Mouse (Mus musculus) kidney, embryonic 14.5 days (tissue): Measurements from ENCODE around the gene Sfpq. TPM values are rescaled to one million over a fixed set of nuclear protein-coding genes. Genes with fewer than 3 reads are reported as not detected.

Experiments
- ATAC-seq: fragments of 200-750 bp; cut with Nextera tagmentation; 2 replicates; pipeline ENCODE4 v1.8.0; 2017; ENCODE audit warnings: moderate number of reproducible peaks, mild to moderate bottlenecking, moderate TSS enrichment, moderate library complexity; ENCODE audit not compliant: low FRiP score, low TSS enrichment
- H3K27ac ChIP-seq: fragments of 300-500 bp; sonication (generic); 2 replicates; pipeline ENCODE4 v1.5.1; 2014; ENCODE audit warnings: low read depth, mild to moderate bottlenecking, low read length, moderate library complexity, mixed read lengths
- H3K27me3 ChIP-seq: fragments of 300-500 bp; sonication (generic); 2 replicates; pipeline ENCODE4 v1.6.1; 2014; ENCODE audit warnings: mild to moderate bottlenecking, low read length; ENCODE audit not compliant: control insufficient read depth, insufficient read depth
- H3K36me3 ChIP-seq: fragments of 300-500 bp; sonication (generic); 2 replicates; pipeline ENCODE4 v1.6.1; 2014; ENCODE audit warnings: low read length, mixed read lengths; ENCODE audit not compliant: control insufficient read depth, insufficient read depth
- H3K4me1 ChIP-seq: fragments of 300-500 bp; sonication (generic); 2 replicates; pipeline ENCODE4 v1.6.1; 2014; ENCODE audit warnings: low read length, mixed read lengths; ENCODE audit not compliant: control insufficient read depth, insufficient read depth
- H3K4me2 ChIP-seq: fragments of 300-500 bp; sonication (generic); replicated peaks from 2 replicates; pipeline ENCODE4 v1.6.1; 2014; ENCODE audit warnings: low read depth, mild to moderate bottlenecking, low read length
- H3K4me3 ChIP-seq: fragments of 300-500 bp; sonication (generic); 2 replicates; pipeline ENCODE4 v1.5.1; 2014; ENCODE audit warnings: mild to moderate bottlenecking, low read length
- H3K9ac ChIP-seq: fragments of 300-500 bp; sonication (generic); 2 replicates; pipeline ENCODE4 v1.6.1; 2014; ENCODE audit warnings: low read depth, mild to moderate bottlenecking, low read length, moderate library complexity
- H3K9me3 ChIP-seq: fragments of 300-500 bp; sonication (generic); 2 replicates; pipeline ENCODE4 v1.6.1; 2016; ENCODE audit warnings: low read length; ENCODE audit not compliant: control insufficient read depth
- WGBS: fragments of 180-500 bp; shearing (Covaris S2); extraction: QIAGEN DNeasy Blood & Tissue Kit; methylation state at CpG from one replicate; pipeline ENCODE4 v1.1.7; 2014; 5-methylcytosine and 5-hydroxymethylcytosine counted together
- polyA plus RNA-seq: library from polyadenylated mRNA; unstranded; fragments of >200 nt; fragmentation: Nextera tagmentation; extraction: Ambion mirVana; gene quantifications from 2 replicates; pipeline ENCODE4 v1.2.1, GENCODE M21; 2014

Gene Sfpq
- polyA plus RNA-seq, 1 experiment from 2014 or later = 152 TPM

- Histone ChIP-seq H3K4me1 (peaks cover 16% of the 10 kb centered on the region), H3K27ac (no peak overlapping the region), H3K27me3 (no peaks in the 10 kb centered on the region), H3K4me2 (peak overlapping the region; percentile 63), H3K9ac (peak overlapping the region; percentile 100), H3K36me3 (peaks cover 54% of the 10 kb centered on the region), H3K9me3 (no peaks in the 10 kb centered on the region), H3K4me3 (peak overlapping the region; percentile 100)
- no peak for ATAC-seq
- 2% methylated on average over 9 of the region's 9 CpGs for WGBS
Observed at GRCm38 (mm10) chr4:127023201-127023600, 2.1 kb downstream of the Sfpq start.

- Histone ChIP-seq H3K36me3 (peaks cover 63% of the 10 kb centered on the region), H3K9ac (peak overlapping the region; percentile 100; the same call in 1 of the 2 replicates), H3K27ac (no peak overlapping the region), H3K4me3 (peak overlapping the region; percentile 100), H3K9me3 (no peaks in the 10 kb centered on the region), H3K27me3 (no peaks in the 10 kb centered on the region), H3K4me2 (peak overlapping the region; percentile 63), H3K4me1 (peaks cover 16% of the 10 kb centered on the region)
- no peak for ATAC-seq
- WGBS = 33% methylated on average over 1 of the region's 1 CpGs
Observed at GRCm38 (mm10) chr4:127024240-127024639, 3.1 kb downstream of the Sfpq start.

- H3K4me3 ChIP-seq = no peak overlapping the region
- ATAC-seq = no peak
- H3K9me3 ChIP-seq = no peaks in the 10 kb centered on the region
- H3K4me1 ChIP-seq = peaks cover 16% of the 10 kb centered on the region
- no peaks in the 10 kb centered on the region for H3K27me3 ChIP-seq
- no peak overlapping the region for H3K27ac ChIP-seq
- H3K36me3 ChIP-seq = peaks cover 89% of the 10 kb centered on the region
- H3K9ac ChIP-seq = no peak overlapping the region
- H3K4me2 ChIP-seq = no peak overlapping the region
- 82% methylated on average over 4 of the region's 4 CpGs for WGBS
Observed at GRCm38 (mm10) chr4:127026826-127027225, 5.7 kb downstream of the Sfpq start.

- ATAC-seq = no peak
- H3K4me1 ChIP-seq = peaks cover 16% of the 10 kb centered on the region
- no peaks in the 10 kb centered on the region for H3K27me3 ChIP-seq
- H3K9me3 ChIP-seq = no peaks in the 10 kb centered on the region
- WGBS = 77% methylated on average over 4 of the region's 4 CpGs
- H3K27ac ChIP-seq = no peak overlapping the region
- no peak overlapping the region for H3K4me3 ChIP-seq
- peaks cover 95% of the 10 kb centered on the region for H3K36me3 ChIP-seq
- H3K9ac ChIP-seq = no peak overlapping the region
- no peak overlapping the region for H3K4me2 ChIP-seq
Observed at GRCm38 (mm10) chr4:127027228-127028190, 6.4 kb downstream of the Sfpq start.

DNA sequence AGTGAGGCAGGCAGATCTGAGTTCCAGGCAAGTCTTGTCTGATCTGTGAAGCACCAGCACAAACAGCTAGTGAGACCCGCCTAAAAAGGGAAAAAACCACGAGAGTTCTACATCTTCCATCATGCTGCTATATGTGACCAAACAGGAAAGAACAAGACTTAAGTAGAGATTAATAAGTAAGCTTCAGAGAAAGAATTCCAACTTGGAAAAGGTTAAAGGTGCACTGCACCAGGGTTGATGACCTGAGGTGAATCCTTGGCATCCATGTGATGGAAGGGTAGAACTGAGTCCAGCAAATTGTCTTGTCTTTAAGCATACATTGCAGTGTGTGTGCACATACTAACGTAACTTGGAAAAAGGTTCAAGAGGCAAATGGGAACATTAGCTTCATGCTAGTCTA, 16.0 kb downstream of the Sfpq start:
- no peaks in the 10 kb centered on the region for H3K27me3 ChIP-seq
- no peak overlapping the region for H3K4me2 ChIP-seq
- ATAC-seq = no peak
- H3K4me3 ChIP-seq = no peak overlapping the region
- no peaks in the 10 kb centered on the region for H3K4me1 ChIP-seq
- H3K27ac ChIP-seq = no peak overlapping the region
- peaks cover 86% of the 10 kb centered on the region for H3K36me3 ChIP-seq
- no peak overlapping the region for H3K9ac ChIP-seq
- 91% methylated on average over 3 of the region's 3 CpGs for WGBS
- no peaks in the 10 kb centered on the region for H3K9me3 ChIP-seq

DNA sequence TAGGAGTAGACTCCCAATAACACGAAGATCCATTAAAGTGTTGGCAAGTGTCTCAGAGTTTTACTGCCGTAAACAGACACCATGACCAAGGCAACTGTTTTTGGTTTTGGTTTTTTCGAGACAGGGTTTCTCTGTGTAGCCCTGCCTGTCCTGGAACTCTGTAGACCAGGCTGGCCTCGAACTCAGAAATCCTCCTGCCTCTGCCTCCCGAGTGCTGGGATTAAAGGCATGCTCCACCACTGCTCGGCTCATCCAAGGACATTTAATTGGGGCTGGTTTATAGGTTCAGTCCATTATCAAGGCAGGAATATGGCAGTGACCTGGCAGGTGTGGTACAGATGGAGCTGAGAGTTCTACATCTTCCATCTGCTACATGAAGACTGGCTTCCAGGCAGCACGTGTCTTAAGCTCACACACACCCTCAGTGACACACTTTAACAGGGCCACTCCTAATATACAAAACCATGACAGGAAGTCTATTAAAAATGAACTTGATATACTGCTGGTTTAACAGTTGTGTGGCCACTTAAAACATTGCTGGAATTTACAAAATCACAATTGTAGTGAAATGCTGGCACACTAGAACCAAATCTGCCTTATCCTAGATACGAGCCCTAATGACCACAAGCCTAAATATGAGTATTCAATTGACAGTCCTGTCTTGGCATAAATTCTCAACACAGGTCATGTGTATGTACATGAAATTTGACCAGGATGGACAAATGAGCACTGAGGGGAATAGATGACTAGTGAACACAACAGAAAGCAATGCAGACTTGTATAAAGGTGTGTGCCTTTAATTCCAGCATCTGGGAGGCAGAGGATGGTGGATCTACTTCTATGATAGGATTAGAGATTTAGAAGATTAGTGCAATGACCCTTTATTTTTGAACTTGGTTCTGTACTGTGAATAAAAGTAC, 17.0 kb downstream of the Sfpq start:
- H3K27ac ChIP-seq = no peak overlapping the region
- H3K4me1 ChIP-seq = no peaks in the 10 kb centered on the region
- no peaks in the 10 kb centered on the region for H3K9me3 ChIP-seq
- H3K4me2 ChIP-seq = no peak overlapping the region
- H3K27me3 ChIP-seq = no peaks in the 10 kb centered on the region
- WGBS = 82% methylated on average over 8 of the region's 8 CpGs
- H3K4me3 ChIP-seq = no peak overlapping the region
- no peak overlapping the region for H3K9ac ChIP-seq
- peaks cover 81% of the 10 kb centered on the region for H3K36me3 ChIP-seq
- no peak for ATAC-seq

DNA sequence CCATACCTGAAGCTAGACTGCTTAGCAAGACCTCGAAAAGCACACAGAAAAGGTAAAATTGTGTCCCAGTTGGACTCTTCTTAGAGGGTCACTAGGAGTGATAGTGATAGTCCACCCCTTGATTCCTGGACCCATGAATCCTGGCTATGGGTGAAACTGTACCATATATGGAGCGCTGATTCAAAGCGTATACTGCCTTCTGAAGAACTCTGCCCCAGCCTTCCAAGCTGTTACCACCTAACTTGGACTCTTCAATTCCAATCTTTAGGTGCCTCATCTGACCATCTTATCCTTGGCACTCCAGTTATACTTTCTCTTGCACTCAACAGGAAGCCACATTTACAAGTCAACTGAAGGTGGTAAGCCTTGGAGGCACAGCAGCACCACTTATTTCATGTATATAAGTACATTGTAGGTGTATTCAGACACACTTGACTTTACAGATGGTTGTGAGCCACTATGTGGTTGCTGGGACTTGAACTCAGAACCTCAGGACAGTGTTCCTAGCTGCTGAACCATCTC, 17.8 kb downstream of the Sfpq start:
- H3K36me3 ChIP-seq = peaks cover 76% of the 10 kb centered on the region
- no peak overlapping the region for H3K4me3 ChIP-seq
- H3K9ac ChIP-seq = no peak overlapping the region
- H3K4me2 ChIP-seq = no peak overlapping the region
- no peaks in the 10 kb centered on the region for H3K27me3 ChIP-seq
- WGBS = 92% methylated on average over 3 of the region's 3 CpGs
- H3K27ac ChIP-seq = no peak overlapping the region
- H3K9me3 ChIP-seq = no peaks in the 10 kb centered on the region
- H3K4me1 ChIP-seq = no peaks in the 10 kb centered on the region
- no peak for ATAC-seq

DNA sequence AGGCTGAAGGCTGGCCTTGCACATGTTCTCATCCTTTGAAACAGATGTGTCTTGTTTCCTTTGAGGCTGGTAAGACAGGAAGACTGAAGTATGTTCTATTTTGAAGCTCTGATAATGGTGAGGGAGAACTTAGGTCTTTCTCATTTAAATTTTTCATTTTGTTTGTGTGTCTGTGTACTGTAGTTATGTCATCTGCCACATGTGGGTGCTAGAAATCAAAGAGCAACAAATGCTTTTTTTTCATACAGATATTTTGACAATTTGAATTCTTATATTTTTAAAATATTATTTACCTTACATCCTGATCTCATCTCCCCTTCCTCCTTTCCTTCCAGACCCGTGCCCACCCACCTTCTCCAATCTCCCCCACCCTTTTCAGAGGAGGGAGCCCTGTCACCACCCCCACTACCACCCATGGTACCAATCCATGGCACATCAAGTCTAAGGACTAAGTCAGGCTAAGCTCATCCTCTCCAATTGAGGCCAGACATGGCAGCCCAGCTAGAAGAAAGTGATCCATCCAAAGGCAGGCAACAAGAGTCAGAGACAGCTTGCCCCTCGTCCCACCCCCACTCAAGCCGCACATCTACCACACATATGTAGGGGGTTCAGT, 18.9 kb downstream of the Sfpq start:
- no peak overlapping the region for H3K27ac ChIP-seq

More for the DNA sequence above, 18.9 kb downstream of the Sfpq start:
- Histone ChIP-seq H3K4me2 (no peak overlapping the region), H3K9ac (no peak overlapping the region), H3K4me3 (no peak overlapping the region), H3K4me1 (no peaks in the 10 kb centered on the region), H3K27me3 (no peaks in the 10 kb centered on the region), H3K36me3 (peaks cover 68% of the 10 kb centered on the region), H3K9me3 (no peaks in the 10 kb centered on the region)
- peak; percentile 38; the same call in 1 of the 2 replicates for ATAC-seq
- WGBS = 74% methylated on average over 3 of the region's 3 CpGs
